Mouse (Mus musculus) gastrocnemius, adult 8-10 months (tissue): ENCODE data around the gene C130032M10Rik. TPM values are rescaled to one million over a fixed set of nuclear protein-coding genes. Genes with fewer than 3 reads are reported as not detected.
"Not testable (repeated sequence)": the region's sequence is repeated elsewhere in the genome, so short reads cannot be mapped to it uniquely, and the experiment has no call there.

ENCODE experiments used
- DNase-seq, 2 experiments: peaks; one replicate each; pipeline ENCODE4 v3.0.0; 2022; ENCODE audit warnings: low spot score in 2 of 2
- total RNA-seq, 4 experiments: library from RNA; stranded (reverse); gene quantifications; 2 replicates each; pipeline ENCODE4 v1.2.4; 2022

C130032M10Rik gene
- total RNA-seq, 4 experiments from 2014 or later: not detected

- no peak for DNase-seq
Observed at GRCm38 (mm10) chr9:114518812-114519477, 3.4 kb downstream of the C130032M10Rik start.

GRCm38 (mm10) chr9:114520529-114520928 is 5.0 kb downstream of the C130032M10Rik start:
- not testable (repeated sequence) for DNase-seq

GRCm38 (mm10) chr9:114522041-114522440 is 6.5 kb downstream of the C130032M10Rik start:
- DNase-seq: no peak

- DNase-seq: no peak
Observed at GRCm38 (mm10) chr9:114522501-114522900, 7.0 kb downstream of the C130032M10Rik start.

- DNase-seq: no peak
Observed at GRCm38 (mm10) chr9:114525073-114525633, 9.7 kb downstream of the C130032M10Rik start.

GRCm38 (mm10) chr9:114525891-114526290 is 10.4 kb downstream of the C130032M10Rik start:
- no peak for DNase-seq

- DNase-seq: no peak
Observed at GRCm38 (mm10) chr9:114526581-114526980, 11.1 kb downstream of the C130032M10Rik start.

GRCm38 (mm10) chr9:114527085-114527484 is 11.6 kb downstream of the C130032M10Rik start:
- DNase-seq: peak in 1 of 2 experiments; percentile 31

GRCm38 (mm10) chr9:114527992-114528679 is 12.6 kb downstream of the C130032M10Rik start:
- DNase-seq: peak in 1 of 2 experiments; percentile 13

GRCm38 (mm10) chr9:114528680-114529048 is 13.2 kb downstream of the C130032M10Rik start:
- DNase-seq: no peak

- DNase-seq: no peak
Observed at GRCm38 (mm10) chr9:114531276-114531675, 15.8 kb downstream of the C130032M10Rik start.

- no peak for DNase-seq
Observed at GRCm38 (mm10) chr9:114533848-114534247, 18.4 kb downstream of the C130032M10Rik start.

- DNase-seq: no peak
Observed at GRCm38 (mm10) chr9:114534747-114535517, 19.4 kb downstream of the C130032M10Rik start.

GRCm38 (mm10) chr9:114536628-114537027 is 21.1 kb downstream of the C130032M10Rik start:
- DNase-seq: no peak

- DNase-seq: no peak
Observed at GRCm38 (mm10) chr9:114538996-114539563, 23.6 kb downstream of the C130032M10Rik start.

GRCm38 (mm10) chr9:114541279-114541741 is 25.8 kb downstream of the C130032M10Rik start:
- no peak for DNase-seq

- no peak for DNase-seq
Observed at GRCm38 (mm10) chr9:114543882-114544753, 28.6 kb downstream of the C130032M10Rik start.

GRCm38 (mm10) chr9:114544754-114545393 is 29.4 kb downstream of the C130032M10Rik start:
- no peak for DNase-seq

- DNase-seq: no peak
Observed at GRCm38 (mm10) chr9:114546765-114547164, 31.3 kb downstream of the C130032M10Rik start.

- no peak for DNase-seq
Observed at GRCm38 (mm10) chr9:114547643-114548077, 32.2 kb downstream of the C130032M10Rik start.
